Mouse (Mus musculus) intestine, embryonic 14.5 days (tissue): ENCODE results near the gene Apool. TPM values are rescaled to one million over a fixed set of nuclear protein-coding genes. Genes with fewer than 3 reads are reported as not detected.
"Not testable (repeated sequence)": the region's sequence is repeated elsewhere in the genome, so short reads cannot be mapped to it uniquely, and the experiment has no call there.

Experiments used
- ATAC-seq: fragments of 200-750 bp; cut with Nextera tagmentation; replicated peaks from 2 replicates; pipeline ENCODE4 v1.8.0; 2017; ENCODE audit warnings: low read depth, moderate number of reproducible peaks, moderate TSS enrichment, moderate library complexity; ENCODE audit not compliant: low FRiP score, low TSS enrichment
- DNase-seq: peaks from one replicate; pipeline ENCODE4 v3.0.0-alpha.2; 2018; ENCODE audit warnings: low spot score
- H3K27ac ChIP-seq: fragments of 300-500 bp; sonication (generic); 2 replicates; pipeline ENCODE4 v1.5.1; 2014; ENCODE audit warnings: low read depth, mild to moderate bottlenecking, control low read depth
- H3K27me3 ChIP-seq: fragments of 300-500 bp; sonication (generic); replicated peaks from 2 replicates; pipeline ENCODE4 v1.6.1; 2014; ENCODE audit warnings: low read length, control low read depth; ENCODE audit not compliant: control insufficient read depth, insufficient read depth
- H3K36me3 ChIP-seq: fragments of 300-500 bp; sonication (generic); 2 replicates; pipeline ENCODE4 v1.6.1; 2014; ENCODE audit warnings: low read length, control low read depth; ENCODE audit not compliant: control insufficient read depth, insufficient read depth
- H3K4me1 ChIP-seq: fragments of 300-500 bp; sonication (generic); replicated peaks from 2 replicates; pipeline ENCODE4 v1.6.1; 2014; ENCODE audit warnings: low read length, control low read depth, mixed read lengths; ENCODE audit not compliant: control insufficient read depth, insufficient read depth
- H3K4me2 ChIP-seq: fragments of 300-500 bp; sonication (generic); 2 replicates; pipeline ENCODE4 v1.6.1; 2014; ENCODE audit warnings: low read length
- H3K4me3 ChIP-seq: fragments of 300-500 bp; sonication (generic); 2 replicates; pipeline ENCODE4 v1.5.1; 2014; ENCODE audit warnings: low read depth, low read length, control low read depth, mixed read lengths
- H3K9ac ChIP-seq: fragments of 300-500 bp; sonication (generic); 2 replicates; pipeline ENCODE4 v1.6.1; 2014; ENCODE audit warnings: mild to moderate bottlenecking, low read length
- H3K9me3 ChIP-seq: fragments of 300-500 bp; sonication (generic); 2 replicates; pipeline ENCODE4 v1.6.1; 2016; ENCODE audit warnings: low read length, control low read depth; ENCODE audit not compliant: control insufficient read depth
- WGBS: fragments of 180-500 bp; shearing (Covaris S2); extraction: QIAGEN DNeasy Blood & Tissue Kit; methylation state at CpG from one replicate; pipeline ENCODE4 v1.1.7; 2014; 5-methylcytosine and 5-hydroxymethylcytosine counted together
- polyA plus RNA-seq: library from polyadenylated mRNA; unstranded; fragments of >200 nt; fragmentation: Nextera tagmentation; extraction: Ambion mirVana; gene quantifications from 2 replicates; pipeline ENCODE4 v1.2.1, GENCODE M21; 2014

The Apool gene
- polyA plus RNA-seq, 1 experiment from 2014 or later, result 53.7 TPM

- no peak overlapping the region for H3K4me2 ChIP-seq
- no peak for ATAC-seq
- WGBS, result 42% methylated on average over 4 of the region's 4 CpGs
- no peaks in the 10 kb centered on the region for H3K4me1 ChIP-seq
- no peak overlapping the region for H3K9ac ChIP-seq
- H3K9me3 ChIP-seq, result no peaks in the 10 kb centered on the region
- H3K4me3 ChIP-seq, result no peak overlapping the region
- no peaks in the 10 kb centered on the region for H3K27me3 ChIP-seq
- H3K27ac ChIP-seq, result no peak overlapping the region
- peaks cover 4% of the 10 kb centered on the region; the same call in 1 of the 2 replicates for H3K36me3 ChIP-seq
- no peak for DNase-seq
These were observed 57.3 kb downstream of the Apool start for GRCm38 (mm10) chrX:112368426-112368825.

DNA sequence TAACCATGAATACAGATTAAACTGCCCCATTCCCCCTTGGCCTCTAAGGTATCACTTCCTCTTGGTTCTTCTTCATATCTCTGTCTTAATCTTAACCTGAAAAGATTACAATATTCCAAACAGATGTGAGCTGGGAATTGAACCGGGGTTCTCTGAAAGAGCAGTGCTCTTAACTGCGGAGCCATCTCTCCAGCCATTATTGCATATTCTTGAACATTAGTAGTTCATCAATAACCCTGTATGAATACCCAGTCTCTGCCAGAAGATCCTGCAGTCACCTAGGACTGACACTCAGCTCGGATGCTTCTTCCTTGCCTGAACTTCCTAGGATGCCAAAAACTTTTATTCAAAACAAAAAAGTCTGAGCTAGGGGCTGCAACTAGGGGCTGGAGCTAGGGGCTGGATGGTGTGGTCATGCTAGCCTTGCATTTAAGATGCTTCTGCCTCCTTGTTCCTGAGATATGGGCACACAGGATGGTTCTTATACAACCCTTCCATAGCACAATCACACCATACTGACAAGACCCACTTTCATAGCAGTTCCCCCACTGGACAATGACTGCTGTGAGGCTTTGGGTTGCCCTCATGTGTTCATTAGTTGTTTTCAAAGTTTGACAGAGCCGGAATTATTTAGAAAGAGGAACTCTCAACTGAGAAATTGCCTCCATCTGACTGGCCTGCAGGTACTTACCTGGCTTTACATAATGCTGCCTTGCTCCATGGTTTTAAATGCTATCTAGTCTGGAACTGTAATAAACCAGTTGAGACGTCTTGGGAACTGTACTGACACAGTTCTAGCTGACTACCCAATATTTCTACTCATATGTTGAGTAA is 59.7 kb downstream of the Apool start:
- WGBS, result 83% methylated on average over 5 of the region's 5 CpGs
- H3K4me2 ChIP-seq, H3K36me3 ChIP-seq, H3K4me3 ChIP-seq, H3K9ac ChIP-seq, H3K27ac ChIP-seq, H3K9me3 ChIP-seq, H3K4me1 ChIP-seq, H3K27me3 ChIP-seq: not testable (repeated sequence)
- ATAC-seq (peak; percentile 100), DNase-seq (peak; percentile 74)

DNA sequence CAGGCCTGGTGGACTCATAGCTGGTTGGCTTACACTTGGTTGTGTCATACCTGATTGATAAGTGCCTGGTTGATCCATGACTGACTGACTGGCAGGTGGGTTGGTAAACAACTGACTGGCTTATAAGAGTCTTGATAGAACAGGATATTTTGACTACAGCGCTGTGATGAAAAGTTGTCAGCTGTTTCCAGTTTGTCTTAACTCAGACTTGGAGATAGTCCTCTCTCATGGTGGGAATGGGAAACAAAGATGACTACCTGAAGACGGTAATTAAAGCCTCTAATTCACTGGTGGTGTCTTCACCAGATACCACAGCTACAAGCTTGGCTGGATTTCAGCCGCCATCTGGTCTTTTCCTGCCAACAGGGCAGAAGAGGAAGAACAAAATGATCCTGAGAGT is 95.5 kb downstream of the Apool start, which contains the start of gene Satl1:
Gene Satl1, minus strand, starts transcription at position 101 of the 400 bp plus-strand sequence.
- H3K9ac ChIP-seq, result no peak within 1 kb of the TSS
- WGBS, result 88% methylated on average over 3 of the region's 3 CpGs
- H3K9me3 ChIP-seq, result no peaks in the 10 kb centered on the region
- no peak within 1 kb of the TSS for H3K27ac ChIP-seq
- H3K4me3 ChIP-seq, result no peak within 1 kb of the TSS
- no peak for DNase-seq
- ATAC-seq, result no peak
- no peaks in the 10 kb centered on the region for H3K36me3 ChIP-seq
- no peak within 1 kb of the TSS for H3K4me2 ChIP-seq
- H3K27me3 ChIP-seq, result no peaks in the 10 kb centered on the region
- H3K4me1 ChIP-seq, result no peaks in the 10 kb centered on the region

GRCm38 (mm10) chrX:112412309-112412708 is 101.2 kb downstream of the Apool start:
- Histone ChIP-seq H3K36me3 (no peaks in the 10 kb centered on the region), H3K4me1 (no peaks in the 10 kb centered on the region), H3K9ac (no peak overlapping the region), H3K27me3 (no peaks in the 10 kb centered on the region), H3K9me3 (no peaks in the 10 kb centered on the region), H3K4me2 (no peak overlapping the region), H3K27ac (no peak overlapping the region), H3K4me3 (no peak overlapping the region)
- WGBS, result 77% methylated on average over 2 of the region's 2 CpGs
- DNase-seq (no peak), ATAC-seq (no peak)

Other genes starting within 250 kb of the Apool start
- not detected in 2 replicates for gene 4933403O08Rik, start 72.3 kb upstream of the Apool start, polyA plus RNA-seq
- gene Satl1, start 95.4 kb downstream of the Apool start, polyA plus RNA-seq, result not detected in 2 replicates
- not detected in 2 replicates for gene 2010106E10Rik, start 183.9 kb downstream of the Apool start, polyA plus RNA-seq